9 mouse cellular contexts compared by ENCODE assay signal in genomic region chr4:115059871-115060270, GRCm38 (mm10). TPM values are rescaled to one million over a fixed set of nuclear protein-coding genes. Genes with fewer than 3 reads are reported as not detected.
DNase-seq lines count a peak whose midpoint lies in the region; ATAC-seq and TF ChIP-seq lines count a peak whose summit lies in the region.
"Had no signal": no experiment of that assay in that cellular context is flagged by ENCODE, and none has a peak within 500 bp of the region (broad histone marks: within the 10 kb centered on the region; RNA-seq: fewer than 3 reads in every experiment).

No protein-coding gene starts in this region.

- no peak for TF ChIP-seq CTCF in cortical plate, adult 2 months (IDR thresholded peaks at IDR 0.05; ENCODE audit: extremely low read depth, insufficient read depth, low read length)

- DNase-seq in 416B (ENCODE audit: low read depth) (peak; percentile 71), MN1 (ENCODE audit: low spot score) (no peak)
- no peak for DNase-seq in hindbrain, embryonic 14.5 days (ENCODE audit: low spot score)
- DNase-seq in retina, postnatal 1 day, result peak; percentile 45
- no peak for DNase-seq in T-cell, adult 2 months (ENCODE audit: low spot score)
- no peak for DNase-seq in gastrocnemius, adult 8-10 months (ENCODE audit: low spot score in 2 of 2)

- H3K27ac ChIP-seq in cortical plate, adult 2 months (ENCODE audit: insufficient read depth, low read length), result peak overlapping the region; percentile 17; the same call in 1 of the 2 replicates
- peak overlapping the region; percentile 38 for H3K27ac ChIP-seq in hindbrain, embryonic 14.5 days
- H3K27ac ChIP-seq in liver, embryonic 15.5 days (replicated peaks), result peak overlapping the region; percentile 99
- H3K27ac ChIP-seq: macrophage had no signal

- peak overlapping the region; percentile 17 for H3K4me2 ChIP-seq in hindbrain, embryonic 14.5 days (replicated peaks)
- H3K4me2 ChIP-seq in liver, embryonic 15.5 days, result peak overlapping the region; percentile 96

- peaks cover 87% of the 10 kb centered on the region for H3K27me3 ChIP-seq in hindbrain, embryonic 14.5 days (ENCODE audit: control insufficient read depth, insufficient read depth, low read length)
- H3K27me3 ChIP-seq in liver, embryonic 15.5 days, result peaks cover 70% of the 10 kb centered on the region

- no peaks in the 10 kb centered on the region for H3K36me3 ChIP-seq in hindbrain, embryonic 14.5 days (replicated peaks; ENCODE audit: control insufficient read depth, insufficient read depth)
- H3K36me3 ChIP-seq in liver, embryonic 15.5 days (replicated peaks), result peaks cover 38% of the 10 kb centered on the region

- no peak for ATAC-seq in hindbrain, embryonic 14.5 days (ENCODE audit: low FRiP score)
- ATAC-seq in liver, embryonic 15.5 days (ENCODE audit: insufficient read depth), result no peak

- H3K9me3 ChIP-seq in hindbrain, embryonic 14.5 days (ENCODE audit: control insufficient read depth, low read length), result no peaks in the 10 kb centered on the region
- H3K9me3 ChIP-seq in liver, embryonic 15.5 days (replicated peaks), result no peaks in the 10 kb centered on the region

- peak overlapping the region; percentile 0; the same call in 1 of the 2 replicates for H3K9ac ChIP-seq in hindbrain, embryonic 14.5 days
- peak overlapping the region; percentile 96 for H3K9ac ChIP-seq in liver, embryonic 15.5 days

- no peak for TF ChIP-seq POLR2A in cortical plate, adult 2 months (IDR thresholded peaks at IDR 0.05; ENCODE audit: extremely low read depth, insufficient read depth, low read length)

- WGBS in hindbrain, embryonic 14.5 days, result 4% methylated on average over 12 of the region's 12 CpGs
- WGBS in liver, embryonic 15.5 days (ENCODE audit: insufficient replicate concordance), result 8% methylated on average over 12 of the region's 12 CpGs

- H3K4me3 ChIP-seq in cortical plate, adult 2 months (ENCODE audit: insufficient read depth, low read length), result no peak overlapping the region
- H3K4me3 ChIP-seq in hindbrain, embryonic 14.5 days (replicated peaks; ENCODE audit: low read length), result peak overlapping the region; percentile 33
- peak overlapping the region; percentile 79 for H3K4me3 ChIP-seq in liver, embryonic 15.5 days (replicated peaks)

- H3K4me1 ChIP-seq in cortical plate, adult 2 months (ENCODE audit: control insufficient read depth, insufficient read depth, low read length), result no peaks in the 10 kb centered on the region; the same call in 1 of the 2 replicates
- peaks cover 12% of the 10 kb centered on the region for H3K4me1 ChIP-seq in hindbrain, embryonic 14.5 days (replicated peaks; ENCODE audit: control insufficient read depth, insufficient read depth, low read length)
- H3K4me1 ChIP-seq in liver, embryonic 15.5 days (replicated peaks), result peaks cover 49% of the 10 kb centered on the region

RNA-seq across cellular contexts. Expression of gene Tal1, which starts 3.6 kb away (rescaled TPM):
- polyA plus RNA-seq in cortical plate, adult 2 months (2012; rRNA removed), result 1.5 and 1.6 TPM in 2 replicates
- polyA plus RNA-seq in hindbrain, embryonic 14.5 days (2014; fragmentation: Nextera tagmentation; extraction: Ambion mirVana), result 5.6 and 7.4 TPM in 2 replicates
- 26.5 and 31.0 TPM in 2 replicates for polyA plus RNA-seq in liver, embryonic 15.5 days (2015; fragmentation: Nextera tagmentation; extraction: Ambion mirVana)
- total RNA-seq in gastrocnemius, adult 8-10 months (2022), result under 1 TPM; 0.56 to 0.76 (median 0.60) TPM

RNA-seq across cellular contexts. Expression of gene Pdzk1ip1, which starts 28.6 kb away (rescaled TPM):
- 1.1 and 1.2 TPM in 2 replicates for polyA plus RNA-seq in cortical plate, adult 2 months (2012; rRNA removed)
- 3.0 and 3.7 TPM in 2 replicates for polyA plus RNA-seq in hindbrain, embryonic 14.5 days (2014; fragmentation: Nextera tagmentation; extraction: Ambion mirVana)
- 25.4 and 25.5 TPM in 2 replicates for polyA plus RNA-seq in liver, embryonic 15.5 days (2015; fragmentation: Nextera tagmentation; extraction: Ambion mirVana)
- not detected for total RNA-seq in gastrocnemius, adult 8-10 months (2022)

RNA-seq across cellular contexts. Expression of gene Stil, which starts 59.9 kb away (rescaled TPM):
- polyA plus RNA-seq in cortical plate, adult 2 months (2012; rRNA removed), result 0.36 and 0.58 TPM in 2 replicates
- 2.9 and 3.6 TPM in 2 replicates for polyA plus RNA-seq in hindbrain, embryonic 14.5 days (2014; fragmentation: Nextera tagmentation; extraction: Ambion mirVana)
- polyA plus RNA-seq in liver, embryonic 15.5 days (2015; fragmentation: Nextera tagmentation; extraction: Ambion mirVana), result 8.9 and 9.5 TPM in 2 replicates
- total RNA-seq in gastrocnemius, adult 8-10 months (2022), result under 1 TPM in 2 of 4 experiments, not detected in 2; 0.10 to 0.18 TPM

Comparison
In these comparisons a context has a peak if more than half of its experiments do, and no peak if none do; other contexts are left out.
1. DNase-seq: peak in 416B (single experiment) and retina, postnatal 1 day (single experiment); none in hindbrain, embryonic 14.5 days (single experiment), T-cell, adult 2 months (single experiment), MN1 (single experiment) and gastrocnemius, adult 8-10 months (0 of 2).
2. H3K27ac ChIP-seq: peak in every context shown above with its lines; median percentile 99 in liver, embryonic 15.5 days; 38 in hindbrain, embryonic 14.5 days; 17 in cortical plate, adult 2 months.